Mouse (Mus musculus) large intestine, adult 2 months (tissue): ENCODE measurements around the gene Arhgef7. TPM values are rescaled to one million over a fixed set of nuclear protein-coding genes. Genes with fewer than 3 reads are reported as not detected.
A peak's percentile ranks its signal among the peaks of the same experiment; 100 is the strongest.

Experiments used
- DNase-seq: peaks from one replicate; pipeline ENCODE4 v3.0.0-alpha.2; 2012; ENCODE audit warnings: low read depth, low spot score
- WGBS: fragments of 180-500 bp; shearing (Covaris S2); methylation state at CpG from one replicate; pipeline ENCODE4 v1.1.7; 2018; 5-methylcytosine and 5-hydroxymethylcytosine counted together
- polyA plus RNA-seq: library from polyadenylated mRNA; depleted of rRNA; stranded (reverse); fragments of >200 nt; gene quantifications from 2 replicates; pipeline ENCODE4 v1.2.3, GENCODE M21; 2012

Arhgef7 gene
- polyA plus RNA-seq, 1 experiment = 19.9 TPM

DNA sequence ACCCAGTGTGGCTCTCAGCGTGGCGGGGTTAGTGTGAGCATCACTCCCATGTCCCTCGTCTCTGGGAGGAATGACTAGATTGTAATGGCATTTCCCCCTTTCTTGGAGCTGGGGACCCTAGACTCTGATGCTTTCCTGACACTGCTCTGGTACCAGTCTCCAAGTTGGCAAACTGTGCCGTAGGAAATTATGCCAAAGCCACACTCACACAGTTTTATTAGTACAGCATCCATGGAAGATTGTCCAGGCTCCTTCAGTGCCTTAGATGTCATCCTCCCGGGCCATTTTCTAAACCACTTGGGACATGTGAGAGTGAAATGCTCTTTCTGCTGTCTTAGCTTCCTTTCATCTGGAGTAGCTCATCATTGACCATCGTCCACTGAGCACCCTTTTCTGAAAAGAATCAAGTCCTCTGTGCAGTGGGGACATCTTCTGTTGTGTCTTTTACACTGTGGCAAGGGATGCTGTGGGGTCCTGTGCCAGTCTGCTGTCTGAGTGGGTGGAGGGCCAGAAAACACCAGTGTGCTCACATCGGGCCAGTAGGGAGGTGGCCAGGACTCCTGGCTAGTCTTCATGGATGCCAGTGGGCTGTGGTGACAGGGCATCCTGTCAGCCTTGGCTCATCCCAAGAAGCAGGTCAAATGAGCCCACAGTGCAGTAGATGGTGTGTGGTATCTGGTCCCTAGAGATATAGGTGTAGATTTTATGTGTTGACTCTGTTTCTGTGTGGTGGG is 56.5 kb downstream of the Arhgef7 start:
- DNase-seq = no peak
- 83% methylated on average over 7 of the region's 7 CpGs for WGBS

DNA sequence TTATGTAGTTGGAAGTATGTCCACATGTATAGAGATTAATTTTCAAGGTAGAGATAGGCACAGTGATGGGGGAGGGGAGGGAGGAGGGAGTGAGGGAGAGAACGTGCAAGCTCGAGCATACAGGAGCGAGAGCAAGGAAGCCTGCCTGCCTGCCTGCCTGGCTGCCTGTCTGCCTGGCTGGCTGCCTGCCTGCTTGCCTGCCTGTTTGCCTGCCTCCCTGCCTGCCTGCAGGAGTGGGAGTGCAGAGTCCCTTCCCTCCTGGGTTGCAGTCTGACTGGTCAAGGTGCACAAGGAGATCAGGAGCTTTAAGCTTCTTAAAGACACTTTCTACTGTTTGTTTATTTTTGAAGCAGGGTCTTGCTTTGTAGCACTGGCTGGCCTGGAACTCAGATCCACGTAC is 57.6 kb downstream of the Arhgef7 start:
- WGBS = 78% methylated on average over 4 of the region's 4 CpGs
- DNase-seq = no peak

DNA sequence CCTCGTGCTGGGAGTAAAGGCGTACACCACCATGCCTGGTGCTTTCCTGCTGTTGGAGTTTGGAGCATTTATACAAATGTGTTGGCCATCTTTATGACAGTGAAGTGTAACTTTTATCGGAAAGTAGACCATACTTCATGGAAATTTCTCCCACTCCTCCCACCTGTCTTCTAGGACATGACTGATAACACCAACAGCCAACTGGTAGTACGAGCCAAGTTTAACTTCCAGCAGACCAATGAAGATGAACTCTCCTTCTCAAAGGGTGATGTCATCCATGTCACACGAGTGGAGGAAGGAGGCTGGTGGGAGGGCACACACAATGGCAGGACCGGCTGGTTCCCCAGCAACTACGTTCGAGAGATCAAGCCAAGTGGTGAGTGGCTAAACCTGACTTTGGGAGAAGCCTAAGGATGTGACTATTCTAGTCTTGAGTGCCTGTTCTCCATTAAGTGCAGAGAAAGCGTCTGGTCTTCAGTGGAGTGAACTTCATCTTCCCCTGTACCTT is 58.1 kb downstream of the Arhgef7 start:
- WGBS = 78% methylated on average over 9 of the region's 9 CpGs
- no peak for DNase-seq

DNA sequence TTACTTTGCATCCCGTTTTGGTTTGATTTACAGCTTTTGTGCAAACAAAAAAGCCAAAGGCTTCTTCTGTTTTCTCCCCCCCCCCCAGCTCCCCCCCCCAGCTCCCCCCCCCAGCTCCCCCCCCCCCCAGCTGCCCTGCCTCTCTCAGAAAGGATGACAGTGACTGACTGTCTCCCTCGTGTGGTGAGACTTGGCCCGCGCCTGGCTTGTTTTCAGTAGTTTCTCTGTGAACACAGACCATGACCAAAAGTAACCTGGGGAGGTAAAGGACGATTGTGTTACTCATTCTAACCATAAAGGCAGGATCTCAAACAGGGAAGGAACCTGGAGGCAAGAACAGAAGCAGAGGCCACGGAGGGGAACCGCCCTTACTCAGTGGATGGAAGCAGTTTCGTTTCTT is 60.7 kb downstream of the Arhgef7 start:
- no peak for DNase-seq
- WGBS = 33% methylated on average over 8 of the region's 8 CpGs

DNA sequence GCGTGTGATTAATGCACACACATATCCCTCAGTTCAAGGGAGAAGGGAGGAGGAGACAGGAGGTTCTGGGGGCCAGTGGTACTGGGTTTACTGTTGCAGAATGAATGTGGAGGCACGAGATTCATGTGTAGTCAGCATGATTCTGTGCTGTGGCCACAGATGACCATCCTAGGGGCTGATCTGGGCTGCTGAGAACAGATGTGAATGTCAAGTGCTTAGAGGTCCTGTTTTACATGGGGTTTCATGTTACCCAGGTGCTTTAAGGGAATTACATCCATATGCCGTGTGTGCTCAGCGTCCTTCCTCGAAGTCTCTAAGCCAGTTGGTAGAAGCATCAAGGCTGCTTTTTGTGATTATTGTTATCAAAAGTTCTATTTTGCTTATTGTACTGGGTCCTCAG is 61.6 kb downstream of the Arhgef7 start:
- 96% methylated on average over 5 of the region's 5 CpGs for WGBS

DNA sequence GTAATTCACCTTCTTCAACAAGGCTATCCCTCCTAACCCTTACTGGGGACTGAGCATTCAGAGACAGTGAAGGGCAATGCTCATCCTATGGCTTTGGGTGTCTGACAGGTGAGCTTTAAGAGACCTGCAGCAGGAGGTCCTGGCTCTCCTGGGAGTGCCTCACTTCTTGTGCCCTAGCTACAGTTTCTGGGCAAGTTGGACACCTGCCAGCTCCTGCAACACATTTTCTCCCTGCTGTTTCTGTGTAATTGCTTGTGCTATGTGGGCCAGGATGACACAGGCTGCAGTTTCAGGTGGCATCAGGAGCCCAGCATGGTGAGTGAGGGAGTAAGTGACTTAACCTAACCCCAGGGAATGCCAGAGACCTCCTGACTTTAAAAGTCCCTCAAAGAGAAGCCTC is 67.4 kb downstream of the Arhgef7 start:
- no peak for DNase-seq

More for the DNA sequence above, 61.6 kb downstream of the Arhgef7 start:
- DNase-seq = no peak

DNA sequence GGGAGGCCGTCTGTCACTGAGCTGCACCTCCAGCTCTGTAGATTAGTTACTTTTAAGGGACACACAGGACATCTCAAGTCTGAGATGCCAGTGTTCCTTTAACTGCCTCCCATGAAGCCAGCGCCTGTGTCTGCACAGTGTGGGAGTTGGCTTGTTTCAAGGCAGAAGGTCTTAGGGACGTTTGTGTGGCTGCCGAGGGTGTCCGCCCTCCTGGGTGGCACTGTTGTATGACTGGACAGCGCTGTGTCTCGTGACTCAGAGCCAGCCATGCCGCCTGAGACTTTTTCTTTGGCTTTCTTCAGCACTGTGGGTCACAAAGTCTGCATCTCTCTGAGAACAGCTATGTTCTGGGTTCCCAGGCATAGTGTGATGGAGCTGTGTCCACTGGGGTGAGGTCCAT is 69.6 kb downstream of the Arhgef7 start:
- WGBS = 75% methylated on average over 8 of the region's 8 CpGs
- no peak for DNase-seq

DNA sequence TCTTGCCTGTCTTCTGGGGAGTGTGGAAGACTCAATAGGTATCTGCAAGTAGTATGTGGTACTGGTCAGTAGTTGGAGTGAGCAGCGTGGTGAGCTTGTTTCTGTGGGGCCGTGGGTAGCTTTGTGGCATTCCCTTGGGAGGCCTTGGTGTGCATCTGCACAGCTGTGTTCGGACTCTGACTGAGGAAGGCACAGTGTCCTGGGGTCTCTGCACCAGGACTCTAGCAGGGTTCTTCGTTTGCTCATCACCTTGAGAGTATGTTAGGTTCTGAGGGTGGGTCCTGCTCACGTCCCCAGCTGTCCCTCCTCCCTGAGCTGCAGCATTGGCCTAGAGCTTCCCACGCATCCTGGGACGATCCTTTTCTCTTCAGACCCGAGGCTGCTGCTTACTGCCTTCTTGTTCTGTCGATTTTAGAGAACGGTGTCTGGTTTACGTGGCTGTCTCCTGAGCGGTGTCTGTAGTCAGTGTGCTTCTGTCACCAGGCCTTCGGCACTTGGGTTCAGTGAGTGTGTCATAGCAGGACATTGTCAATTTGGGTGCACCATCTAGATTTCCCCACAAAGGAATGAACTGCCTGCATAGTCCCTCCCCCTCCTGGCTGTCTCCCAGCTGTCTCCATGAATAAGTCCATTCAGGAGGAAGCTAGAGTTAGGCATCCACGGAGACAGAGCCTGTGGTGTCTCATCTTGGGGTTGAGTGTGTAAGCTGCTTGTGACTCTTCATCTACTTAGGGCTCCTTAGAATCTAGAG is 70.4 kb downstream of the Arhgef7 start:
- no peak for DNase-seq
- 78% methylated on average over 14 of the region's 14 CpGs for whole genome bisulfite sequencing

DNA sequence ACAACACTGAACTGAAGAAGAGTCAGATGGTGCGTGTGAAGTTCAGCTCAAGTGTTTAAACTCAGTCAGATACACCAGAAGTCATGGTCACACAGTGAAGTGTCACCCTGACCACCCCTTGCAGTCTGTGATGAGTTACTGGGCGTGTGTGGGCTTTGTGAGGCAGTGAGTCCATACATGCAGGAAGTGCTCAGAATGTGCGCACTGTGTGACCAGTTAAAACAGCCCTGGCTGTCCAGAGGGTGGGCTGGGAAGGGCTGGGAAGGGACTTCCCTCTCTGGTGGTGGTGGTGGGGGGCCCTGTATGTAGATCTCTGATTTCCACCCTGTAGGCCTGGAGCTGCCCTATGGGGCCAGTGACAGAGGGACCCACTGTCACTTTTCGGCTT is 71.0 kb downstream of the Arhgef7 start:
- no peak for DNase-seq
- 89% methylated on average over 4 of the region's 4 CpGs for WGBS

DNA sequence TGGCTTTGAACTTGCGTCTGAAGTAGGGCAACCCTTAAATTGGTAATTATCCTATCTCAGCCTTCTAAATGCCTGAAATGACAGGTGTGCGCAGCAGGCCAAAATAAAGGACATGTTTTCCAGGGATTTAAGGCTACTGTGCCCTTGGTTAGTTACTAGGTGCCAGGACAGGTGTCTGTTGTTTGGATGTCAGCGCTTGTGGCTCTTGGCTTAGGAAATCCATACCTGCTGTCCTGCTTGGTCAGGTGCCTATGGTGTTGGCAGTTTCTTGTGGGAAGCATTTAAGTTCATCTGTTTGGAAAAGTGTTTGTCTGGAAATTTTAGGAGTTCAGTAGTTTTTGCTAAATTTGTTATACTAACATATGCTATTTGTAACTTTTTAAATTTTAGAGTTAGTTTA is 71.6 kb downstream of the Arhgef7 start:
- no peak for DNase-seq
- 92% methylated on average over 3 of the region's 3 CpGs for WGBS

DNA sequence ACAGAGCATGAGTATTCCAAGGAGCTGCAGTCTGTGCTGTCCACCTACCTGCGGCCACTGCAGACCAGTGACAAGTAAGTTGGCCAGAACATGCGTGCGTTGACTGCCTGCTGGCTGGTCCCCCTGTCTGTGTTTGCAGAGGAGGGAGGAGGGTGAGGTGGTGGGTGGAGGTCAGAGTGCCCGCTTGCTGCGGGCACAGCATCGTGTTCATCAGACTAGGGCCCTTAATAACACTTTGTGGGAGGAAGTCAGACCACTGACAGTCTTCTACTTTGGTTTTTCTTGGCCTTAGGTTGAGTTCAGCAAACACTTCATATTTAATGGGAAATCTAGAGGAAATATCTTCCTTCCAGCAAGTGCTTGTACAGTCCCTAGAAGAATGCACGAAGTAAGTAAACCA is 73.0 kb downstream of the Arhgef7 start:
- 77% methylated on average over 7 of the region's 7 CpGs for WGBS

DNA sequence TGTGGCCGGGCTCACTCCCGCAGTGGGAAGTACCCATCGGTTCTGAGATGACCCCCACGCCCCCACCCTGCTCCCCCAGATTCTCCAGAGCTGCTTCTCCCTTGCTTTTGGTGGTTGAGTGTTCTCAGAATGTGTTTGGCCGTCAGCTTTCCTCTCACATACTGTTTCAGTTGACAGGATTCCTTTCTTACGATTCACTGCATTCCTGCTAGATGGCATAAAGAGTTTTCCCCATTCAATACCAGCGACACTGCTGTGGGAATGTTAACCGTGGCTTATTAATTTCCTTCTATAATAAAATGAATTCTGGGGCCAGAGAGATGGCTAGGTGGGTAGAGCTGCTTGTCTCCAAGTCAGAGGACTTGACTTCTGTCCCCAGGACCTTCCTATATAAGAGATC is 74.0 kb downstream of the Arhgef7 start:
- WGBS = 56% methylated on average over 8 of the region's 8 CpGs
- DNase-seq = no peak

More for the DNA sequence above, 73.0 kb downstream of the Arhgef7 start:
- DNase-seq = no peak

DNA sequence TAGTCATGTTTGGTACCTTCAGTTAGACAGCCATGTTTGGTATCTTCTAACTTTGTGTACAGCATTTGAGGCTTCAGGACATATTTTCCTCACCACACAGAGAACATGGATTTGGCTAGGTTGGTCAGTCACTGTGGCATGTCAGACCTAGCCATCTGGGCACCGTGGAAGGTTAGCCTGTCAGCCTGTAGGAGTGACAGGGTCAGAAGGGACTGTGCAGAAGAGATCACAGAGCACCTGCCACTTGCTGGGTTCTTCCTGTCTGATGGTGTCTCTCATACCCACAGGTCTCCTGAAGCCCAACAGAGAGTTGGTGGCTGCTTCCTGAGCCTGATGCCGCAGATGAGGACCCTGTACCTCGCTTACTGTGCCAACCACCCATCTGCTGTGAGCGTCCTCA is 77.4 kb downstream of the Arhgef7 start:
- WGBS = 95% methylated on average over 4 of the region's 4 CpGs
- no peak for DNase-seq

DNA sequence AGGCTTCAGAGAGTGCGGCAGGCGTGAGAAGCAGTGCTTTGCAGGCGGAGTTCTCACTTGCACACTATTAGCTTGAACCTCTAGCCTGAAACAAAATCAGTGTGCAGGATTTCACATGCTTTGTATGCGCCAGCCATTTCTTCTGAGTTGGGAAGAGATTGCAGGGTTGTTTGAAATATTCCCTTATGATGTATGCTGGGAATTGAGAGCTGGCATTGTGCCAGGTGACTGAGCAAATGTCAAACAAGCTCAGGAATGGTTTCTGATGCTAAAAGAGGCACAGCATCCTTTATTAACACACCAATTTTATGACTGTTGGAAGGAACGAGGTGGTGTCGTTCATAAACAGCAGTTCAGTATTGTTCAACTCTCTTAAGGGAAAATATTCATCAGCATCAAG is 78.7 kb downstream of the Arhgef7 start:
- no peak for DNase-seq

DNA sequence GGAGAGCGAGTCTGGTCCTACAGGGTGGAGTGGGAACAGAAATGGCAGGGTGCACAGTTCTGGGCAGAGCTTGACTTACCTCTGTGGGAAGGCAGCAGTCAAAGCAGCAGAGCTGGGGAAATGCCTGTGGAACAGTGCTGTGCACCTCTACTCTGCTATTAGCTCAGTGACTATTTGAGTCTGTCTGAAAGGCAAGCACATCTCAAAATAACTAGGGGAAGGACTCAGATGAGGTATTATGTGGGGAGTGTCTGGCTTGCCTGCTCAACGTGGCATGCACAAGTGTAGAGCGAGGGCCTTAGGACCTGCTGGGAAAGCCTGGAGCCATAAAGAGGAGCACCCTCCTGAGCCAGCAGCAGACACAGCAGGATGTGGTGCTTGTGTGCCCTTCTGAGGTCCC is 79.8 kb downstream of the Arhgef7 start:
- no peak for DNase-seq
- WGBS = 88% methylated on average over 3 of the region's 3 CpGs

More for the DNA sequence above, 78.7 kb downstream of the Arhgef7 start:
- WGBS = 66% methylated on average over 6 of the region's 6 CpGs

DNA sequence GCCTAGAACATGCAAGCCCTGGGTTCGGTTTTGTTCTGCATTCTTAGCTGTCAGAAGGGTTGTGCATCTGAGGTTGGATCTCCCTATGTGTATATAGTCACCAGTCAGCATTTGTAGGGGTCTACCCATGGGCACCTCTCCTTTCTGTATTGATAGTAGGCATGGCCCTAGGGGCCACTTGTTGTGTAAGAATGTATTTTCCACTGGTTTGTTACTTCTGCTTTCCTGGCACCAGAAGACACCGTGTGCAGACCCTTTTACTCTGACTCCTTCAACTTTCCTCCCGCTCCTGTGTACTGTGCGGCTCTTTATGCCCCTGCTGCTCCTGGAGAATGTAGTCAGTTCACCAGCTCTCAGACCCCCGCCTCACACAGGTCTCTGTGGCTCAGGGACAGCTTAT is 80.5 kb downstream of the Arhgef7 start:
- WGBS = 89% methylated on average over 5 of the region's 5 CpGs
- DNase-seq = no peak

DNA sequence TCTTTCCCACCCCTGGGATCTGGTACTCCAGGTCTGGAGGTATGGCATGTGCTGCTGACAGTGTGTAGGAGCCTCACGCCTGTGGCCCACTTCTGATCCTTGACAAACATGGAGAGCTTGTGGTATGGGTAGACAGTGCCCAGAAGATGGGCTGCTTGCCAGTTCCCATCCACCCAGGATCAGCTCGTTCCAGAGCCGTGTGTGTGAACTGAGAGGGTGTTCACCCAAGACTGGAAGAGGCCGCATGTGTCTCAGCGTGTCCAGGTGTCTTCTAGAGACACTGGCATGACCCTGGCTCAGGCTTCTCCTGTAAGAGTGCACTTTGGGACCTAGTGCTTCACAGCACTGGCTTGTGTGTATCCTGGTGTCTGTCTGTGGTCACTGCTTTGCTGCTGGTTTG is 82.9 kb downstream of the Arhgef7 start:
- no peak for DNase-seq
- 85% methylated on average over 5 of the region's 5 CpGs for WGBS

DNA sequence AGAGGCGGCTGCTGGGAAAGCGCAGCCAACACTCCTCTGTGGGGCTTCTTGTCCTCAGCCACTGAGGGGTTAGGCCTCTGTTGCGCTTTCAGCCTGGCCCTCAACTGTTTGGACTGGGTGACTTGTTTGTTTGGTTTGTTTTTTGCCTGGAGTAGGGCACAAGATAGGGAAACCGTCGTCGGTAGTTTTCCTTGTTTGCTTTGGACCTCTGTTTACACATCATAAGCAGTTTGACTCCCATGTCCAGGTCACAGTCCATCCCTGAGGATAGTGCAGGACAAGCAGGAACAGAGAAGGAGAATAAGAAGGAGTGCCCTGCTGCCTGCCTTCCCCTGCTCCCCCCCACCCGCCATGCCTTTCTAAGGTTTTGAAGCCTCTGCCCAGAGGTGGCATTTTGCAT is 86.3 kb downstream of the Arhgef7 start:
- peak; percentile 32 for DNase-seq
- 39% methylated on average over 7 of the region's 7 CpGs for WGBS

DNA sequence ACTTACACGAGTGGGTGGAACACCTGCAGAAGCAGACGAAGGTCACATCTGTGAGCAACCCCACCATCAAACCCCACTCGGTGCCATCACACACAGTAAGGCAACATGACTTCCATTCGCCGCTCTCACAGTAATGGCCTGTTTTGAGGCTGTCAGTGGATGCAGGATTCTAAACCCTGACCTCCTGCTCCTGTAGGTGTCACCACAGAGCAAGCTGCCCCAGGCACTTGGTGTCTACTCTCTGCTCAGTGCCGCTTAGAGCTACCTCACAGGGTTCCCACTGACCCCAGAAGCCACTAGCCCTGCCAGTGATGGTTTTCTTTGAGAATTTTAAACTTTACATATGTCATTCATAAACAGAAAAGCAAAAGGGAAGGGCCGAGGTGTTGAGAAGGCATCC is 87.7 kb downstream of the Arhgef7 start:
- DNase-seq = no peak
- 87% methylated on average over 7 of the region's 7 CpGs for WGBS

DNA sequence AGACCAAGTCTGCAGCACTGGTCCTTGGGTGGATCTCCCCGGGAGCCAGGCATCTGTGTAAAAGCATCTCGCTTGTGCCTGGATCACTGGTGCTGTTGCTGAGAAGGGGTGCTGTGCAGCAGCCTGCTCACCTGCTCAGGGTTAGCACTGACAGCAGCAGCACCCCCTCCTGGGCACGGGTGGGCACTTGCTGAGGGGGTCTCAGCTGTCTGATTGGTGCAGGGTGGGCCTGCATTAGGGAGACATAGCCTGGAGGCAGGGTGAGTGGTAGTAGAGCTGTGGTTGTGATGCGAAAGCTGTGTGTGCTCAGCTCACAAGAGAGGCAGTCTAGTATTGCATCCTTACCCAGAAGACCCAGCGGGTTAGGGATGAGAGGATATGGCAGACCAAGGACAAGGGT is 92.6 kb downstream of the Arhgef7 start:
- 93% methylated on average over 5 of the region's 5 CpGs for WGBS
- no peak for DNase-seq

DNA sequence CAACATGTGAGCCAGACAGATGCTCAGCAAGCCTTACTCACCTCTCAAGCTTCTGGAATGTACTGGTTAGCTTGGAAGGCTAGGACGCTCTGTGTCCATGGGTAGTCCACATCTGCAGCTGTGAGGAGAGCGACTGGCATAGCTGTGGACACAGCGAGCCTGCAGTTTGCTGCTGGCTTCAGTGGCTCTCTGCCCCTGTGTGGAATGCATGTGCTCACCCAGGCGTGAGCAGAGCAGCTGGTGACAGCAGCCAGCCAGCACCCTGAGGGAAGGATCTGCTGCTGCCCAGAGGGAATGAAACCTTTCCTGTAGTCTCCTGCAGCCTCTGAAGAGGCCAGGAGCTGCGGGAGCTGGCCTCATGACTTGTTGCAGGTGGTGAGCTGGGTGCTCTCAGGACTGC is 93.0 kb downstream of the Arhgef7 start:
- WGBS = 85% methylated on average over 5 of the region's 5 CpGs

More for the DNA sequence above, 93.0 kb downstream of the Arhgef7 start:
- DNase-seq = no peak
